ENCODE assay signal across 20 mouse cellular contexts in genomic region chr2:51099240-51099639, GRCm38 (mm10). TPM values are rescaled to one million over a fixed set of nuclear protein-coding genes. Genes with fewer than 3 reads are reported as not detected.
"Had no signal": no experiment of that assay in that cellular context is flagged by ENCODE, and none has a peak within 500 bp of the region (broad histone marks: within the 10 kb centered on the region; RNA-seq: fewer than 3 reads in every experiment).

No protein-coding gene starts in this region.

- H3K9ac ChIP-seq: embryonic facial prominence, embryonic 12.5 days; embryonic facial prominence, embryonic 13.5 days; embryonic facial prominence, embryonic 15.5 days; forebrain, embryonic 12.5 days; forebrain, embryonic 13.5 days; forebrain, embryonic 15.5 days; forebrain, postnatal 0 days had no signal

- H3K4me2 ChIP-seq: embryonic facial prominence, embryonic 12.5 days; embryonic facial prominence, embryonic 13.5 days; embryonic facial prominence, embryonic 15.5 days; forebrain, embryonic 12.5 days; forebrain, embryonic 13.5 days; forebrain, embryonic 15.5 days had no signal

- H3K36me3 ChIP-seq: embryonic facial prominence, embryonic 10.5 days; embryonic facial prominence, embryonic 12.5 days; embryonic facial prominence, embryonic 13.5 days; embryonic facial prominence, embryonic 15.5 days; forebrain, embryonic 10.5 days; forebrain, embryonic 12.5 days; forebrain, embryonic 15.5 days had no signal

- ATAC-seq: forebrain, embryonic 13.5 days; forebrain, embryonic 14.5 days; forebrain, embryonic 16.5 days had no signal

- H3K4me3 ChIP-seq: embryonic facial prominence, embryonic 10.5 days; embryonic facial prominence, embryonic 12.5 days; embryonic facial prominence, embryonic 13.5 days; embryonic facial prominence, embryonic 15.5 days; erythroblast, embryonic 14.5 days; forebrain, embryonic 10.5 days; forebrain, embryonic 12.5 days; forebrain, embryonic 13.5 days; forebrain, embryonic 15.5 days; gastrocnemius, adult 2 months; heart, adult 2 months had no signal

- DNase-seq: cerebellum, adult 8-10 months; cerebellum, adult 9-10 months; cerebellum, adult 9-11 months; embryo, embryonic 11 days; forebrain, postnatal 0 days; gastrocnemius, postnatal 10 days; gastrocnemius, postnatal 14 days had no signal

- H3K9me3 ChIP-seq: embryonic facial prominence, embryonic 10.5 days; embryonic facial prominence, embryonic 12.5 days; embryonic facial prominence, embryonic 13.5 days; embryonic facial prominence, embryonic 15.5 days; forebrain, embryonic 10.5 days; forebrain, embryonic 12.5 days; forebrain, embryonic 13.5 days; forebrain, embryonic 15.5 days had no signal

- H3K27ac ChIP-seq: embryonic facial prominence, embryonic 12.5 days; embryonic facial prominence, embryonic 15.5 days; forebrain, embryonic 12.5 days; forebrain, embryonic 15.5 days; gastrocnemius, adult 2 months; heart, adult 2 months had no signal

- H3K27me3 ChIP-seq: embryonic facial prominence, embryonic 12.5 days; embryonic facial prominence, embryonic 13.5 days; embryonic facial prominence, embryonic 15.5 days; forebrain, embryonic 12.5 days; forebrain, embryonic 13.5 days; forebrain, embryonic 15.5 days had no signal

RNA-seq across cellular contexts. Expression of gene Rnd3, which starts 49.7 kb away (rescaled TPM):
- polyA plus RNA-seq: erythroblast, embryonic 14.5 days had no signal
